Mouse (Mus musculus) midbrain, embryonic 14.5 days (tissue): Measurements from ENCODE around the gene Mef2d. TPM values are rescaled to one million over a fixed set of nuclear protein-coding genes. Genes with fewer than 3 reads are reported as not detected.

Experiments
- ATAC-seq: fragments of 200-750 bp; cut with Nextera tagmentation; 2 replicates; pipeline ENCODE4 v1.8.0; 2017; ENCODE audit warnings: moderate number of reproducible peaks, moderate library complexity; ENCODE audit not compliant: low FRiP score, low TSS enrichment
- DNase-seq: peaks from one replicate; pipeline ENCODE4 v3.0.0-alpha.2; 2015
- H3K27ac ChIP-seq: fragments of 300-500 bp; sonication (generic); replicated peaks from 2 replicates; pipeline ENCODE4 v1.5.1; 2014; ENCODE audit warnings: mild to moderate bottlenecking, low read depth, low read length, moderate library complexity
- H3K27me3 ChIP-seq: fragments of 300-500 bp; sonication (generic); 2 replicates; pipeline ENCODE4 v1.6.1; 2014; ENCODE audit warnings: low read length, control low read depth, mixed read lengths; ENCODE audit not compliant: control insufficient read depth, insufficient read depth
- H3K36me3 ChIP-seq: fragments of 300-500 bp; sonication (generic); 2 replicates; pipeline ENCODE4 v1.6.1; 2014; ENCODE audit warnings: low read length, control low read depth; ENCODE audit not compliant: control insufficient read depth, insufficient read depth
- H3K4me1 ChIP-seq: fragments of 300-500 bp; sonication (generic); 2 replicates; pipeline ENCODE4 v1.6.1; 2014; ENCODE audit warnings: mild to moderate bottlenecking, antibody characterized with exemption, low read length, control low read depth; ENCODE audit not compliant: control insufficient read depth, insufficient read depth
- H3K4me2 ChIP-seq: fragments of 300-500 bp; sonication (generic); 2 replicates; pipeline ENCODE4 v1.6.1; 2014; ENCODE audit warnings: mild to moderate bottlenecking, low read length, moderate library complexity
- H3K4me3 ChIP-seq: fragments of 300-500 bp; sonication (generic); replicated peaks from 2 replicates; pipeline ENCODE4 v1.5.1; 2014; ENCODE audit warnings: low read depth, low read length
- H3K9ac ChIP-seq: fragments of 300-500 bp; sonication (generic); replicated peaks from 2 replicates; pipeline ENCODE4 v1.6.1; 2014; ENCODE audit warnings: mild to moderate bottlenecking, low read length, moderate library complexity
- H3K9me3 ChIP-seq: fragments of 300-500 bp; sonication (generic); 2 replicates; pipeline ENCODE4 v1.6.1; 2016; ENCODE audit warnings: low read length, control low read depth, mixed read lengths; ENCODE audit not compliant: control insufficient read depth
- WGBS: fragments of 180-500 bp; shearing (Covaris S2); extraction: QIAGEN DNeasy Blood & Tissue Kit; methylation state at CpG from one replicate; pipeline ENCODE4 v1.1.7; 2014; 5-methylcytosine and 5-hydroxymethylcytosine counted together
- microRNA-seq: library from miRNA; unstranded; fragments of <30 nt; microRNA quantifications from one replicate; pipeline ENCODE4, GENCODE M21; 2016
- polyA plus RNA-seq: library from polyadenylated mRNA; unstranded; fragments of >200 nt; fragmentation: Nextera tagmentation; extraction: Ambion mirVana; gene quantifications from 2 replicates; pipeline ENCODE4 v1.2.1, GENCODE M21; 2014

The Mef2d gene
- polyA plus RNA-seq, 1 experiment from 2014 or later: 23.7 TPM

- Histone ChIP-seq H3K36me3 (peaks cover 25% of the 10 kb centered on the region), H3K4me2 (peak overlapping the region; percentile 59), H3K9me3 (no peaks in the 10 kb centered on the region), H3K27me3 (peaks cover 48% of the 10 kb centered on the region), H3K4me1 (peaks cover 40% of the 10 kb centered on the region), H3K4me3 (peak overlapping the region; percentile 55), H3K27ac (peak overlapping the region; percentile 87), H3K9ac (peak overlapping the region; percentile 82)
- no peak for DNase-seq
- ATAC-seq: no peak
- 14% methylated on average over 7 of the region's 7 CpGs for WGBS
Measured at GRCm38 (mm10) chr3:88216534-88217326, 74.6 kb downstream of the Mef2d start.

- Histone ChIP-seq H3K4me1 (peaks cover 48% of the 10 kb centered on the region), H3K9me3 (no peaks in the 10 kb centered on the region)
Measured at GRCm38 (mm10) chr3:88217679-88218078, 75.5 kb downstream of the Mef2d start.

GRCm38 (mm10) chr3:88219940-88220339 is 77.8 kb downstream of the Mef2d start:
- Histone ChIP-seq H3K4me3 (0 out of 2 replicates have a peak overlapping the region, but pooled peaks have one; percentile 1), H3K9ac (peak overlapping the region; percentile 41), H3K36me3 (peaks cover 45% of the 10 kb centered on the region), H3K4me2 (peak overlapping the region; percentile 59), H3K4me1 (peaks cover 48% of the 10 kb centered on the region), H3K27me3 (peaks cover 26% of the 10 kb centered on the region), H3K27ac (peak overlapping the region; percentile 95), H3K9me3 (no peaks in the 10 kb centered on the region)
- no peak for ATAC-seq
- whole genome bisulfite sequencing: 11% methylated on average over 9 of the region's 9 CpGs
- DNase-seq: no peak

More at GRCm38 (mm10) chr3:88217679-88218078, 75.5 kb downstream of the Mef2d start:
- Histone ChIP-seq H3K4me3 (peak overlapping the region; percentile 55), H3K27ac (peak overlapping the region; percentile 87), H3K27me3 (peaks cover 39% of the 10 kb centered on the region), H3K36me3 (peaks cover 26% of the 10 kb centered on the region), H3K4me2 (peak overlapping the region; percentile 59), H3K9ac (peak overlapping the region; percentile 82)
- WGBS: 24% methylated on average over 1 of the region's 2 CpGs
- ATAC-seq: no peak
- no peak for DNase-seq

- H3K4me2 ChIP-seq: peak overlapping the region; percentile 59
- peak overlapping the region; percentile 95 for H3K27ac ChIP-seq
- no peaks in the 10 kb centered on the region for H3K9me3 ChIP-seq
- peaks cover 17% of the 10 kb centered on the region; the same call in 1 of the 2 replicates for H3K27me3 ChIP-seq
- no peak for ATAC-seq
- peaks cover 49% of the 10 kb centered on the region for H3K4me1 ChIP-seq
- WGBS: 5% methylated on average over 6 of the region's 6 CpGs
- H3K36me3 ChIP-seq: peaks cover 46% of the 10 kb centered on the region
- peak overlapping the region; percentile 41 for H3K9ac ChIP-seq
- no peak for DNase-seq
- H3K4me3 ChIP-seq: no peak overlapping the region
Measured at GRCm38 (mm10) chr3:88220842-88221241, 78.7 kb downstream of the Mef2d start.

Small RNA genes lying within 50 kb of the gene (microRNA-seq; reads per million reads assigned to microRNA genes)
- not detected for gene Gm25641
- 24.0 reads per million, percentile 42 among the genes with 10 or more reads in this experiment for gene Mir3093
- gene Mir9-1: not detected

Other genes with a start within 250 kb of the Mef2d start
- gene Hdgf, start 236.1 kb upstream of the Mef2d start, polyA plus RNA-seq: 157 and 185 TPM in 2 replicates
- gene Mrpl24, start 222.9 kb upstream of the Mef2d start, polyA plus RNA-seq: 55.8 and 56.3 TPM in 2 replicates
- gene Isg20l2, start 212.1 kb upstream of the Mef2d start, polyA plus RNA-seq: 19.1 and 23.2 TPM in 2 replicates
- gene Rrnad1, start 211.7 kb upstream of the Mef2d start, polyA plus RNA-seq: 19.1 and 21.7 TPM in 2 replicates
- 28.3 and 42.4 TPM in 2 replicates for gene Crabp2, start 193.7 kb upstream of the Mef2d start, polyA plus RNA-seq
- 19.0 and 28.8 TPM in 2 replicates for gene Nes, start 171.3 kb upstream of the Mef2d start, polyA plus RNA-seq
- gene Bcan, start 142.1 kb upstream of the Mef2d start, polyA plus RNA-seq: 34.3 and 49.7 TPM in 2 replicates
- gene Hapln2, start 114.8 kb upstream of the Mef2d start, polyA plus RNA-seq: 0.47 and 0.57 TPM in 2 replicates
- 22.9 and 30.3 TPM in 2 replicates for gene Gpatch4, start 99.3 kb upstream of the Mef2d start, polyA plus RNA-seq
- gene Naxe, start 83.9 kb upstream of the Mef2d start, polyA plus RNA-seq: 150 and 172 TPM in 2 replicates
- gene Ttc24, start 64.1 kb upstream of the Mef2d start, polyA plus RNA-seq: not detected in 2 replicates
- gene Iqgap3, start 60.4 kb upstream of the Mef2d start, polyA plus RNA-seq: 2.7 and 3.5 TPM in 2 replicates
- 0.21 and 0.22 TPM in 2 replicates for gene Rhbg, start 112.3 kb downstream of the Mef2d start, polyA plus RNA-seq
- gene Gm38392, start 144.8 kb downstream of the Mef2d start, polyA plus RNA-seq: not detected in 2 replicates
- gene Tsacc, start 154.6 kb downstream of the Mef2d start, polyA plus RNA-seq: 8.0 and 8.1 TPM in 2 replicates
- 444 and 493 TPM in 2 replicates for gene Cct3, start 154.7 kb downstream of the Mef2d start, polyA plus RNA-seq
- gene Glmp, start 182.7 kb downstream of the Mef2d start, polyA plus RNA-seq: 56.6 and 64.3 TPM in 2 replicates
- gene Tmem79, start 193.8 kb downstream of the Mef2d start, polyA plus RNA-seq: 1.2 and 1.7 TPM in 2 replicates
- gene Smg5, start 193.9 kb downstream of the Mef2d start, polyA plus RNA-seq: 50.9 and 57.0 TPM in 2 replicates
- 0.63 and 1.6 TPM in 2 replicates for gene Paqr6, start 222.2 kb downstream of the Mef2d start, polyA plus RNA-seq
- not detected in 2 replicates for gene Bglap3, start 230.4 kb downstream of the Mef2d start, polyA plus RNA-seq
- not detected in 2 replicates for gene Bglap2, start 236.3 kb downstream of the Mef2d start, polyA plus RNA-seq
- gene Bglap, start 242.1 kb downstream of the Mef2d start, polyA plus RNA-seq: 0.66 TPM in 1 of 2 replicates, not detected in the other